Mouse (Mus musculus) embryo, embryonic 10.5 days (tissue): ENCODE measurements at regions not wholly inside any gene's neighbourhood (a gene's known extent, or its start where the extent isn't known, plus 50 kb on each side); places are given as distances from the start of the nearest gene placed in this dataset.

ENCODE experiments used
- DNase-seq: peaks from one replicate; pipeline ENCODE4 v3.0.0-alpha.2; 2015; ENCODE audit warnings: low spot score

- peak; percentile 85 for DNase-seq
Observed at GRCm38 (mm10) chr8:15270290-15270689, 224.4 kb upstream of the BB014433 start.

GRCm38 (mm10) chr8:15244770-15245485, 199.1 kb upstream of the BB014433 start:
- no peak for DNase-seq

- no peak for DNase-seq
Observed at GRCm38 (mm10) chr8:15235410-15235809, 189.5 kb upstream of the BB014433 start.

- no peak for DNase-seq
Observed at GRCm38 (mm10) chr8:15233241-15233640, 187.4 kb upstream of the BB014433 start.

- no peak for DNase-seq
Observed at GRCm38 (mm10) chr8:15230217-15230616, 184.3 kb upstream of the BB014433 start.

GRCm38 (mm10) chr8:15221211-15221912, 175.5 kb upstream of the BB014433 start:
- DNase-seq, result peak; percentile 80

- no peak for DNase-seq
Observed at GRCm38 (mm10) chr8:15209856-15210521, 164.1 kb upstream of the BB014433 start.

- DNase-seq, result no peak
Observed at GRCm38 (mm10) chr8:15201556-15201955, 155.7 kb upstream of the BB014433 start.

GRCm38 (mm10) chr8:15190708-15191107, 144.8 kb upstream of the BB014433 start:
- DNase-seq, result no peak

- no peak for DNase-seq
Observed at GRCm38 (mm10) chr8:15189079-15189612, 143.3 kb upstream of the BB014433 start.
